Mouse (Mus musculus) liver, adult 2 months (tissue): Measurements from ENCODE around the gene Cdh4.

Experiments used
- CTCF ChIP-seq: fragments of 200-500 bp; IDR thresholded peaks from 2 replicates; pipeline ENCODE4 v1.5.1; 2011; ENCODE audit warnings: low read depth, low read length, control low read depth
- POLR2A ChIP-seq: fragments of 200-500 bp; IDR thresholded peaks from 2 replicates; pipeline ENCODE4 v1.6.1; 2011; ENCODE audit warnings: low read length, control low read depth; ENCODE audit not compliant: insufficient read depth; ENCODE audit errors: extremely low read depth

- no peak for TF ChIP-seq POLR2A
- TF ChIP-seq CTCF: no peak
These were observed 300.2 kb downstream of the Cdh4 start for GRCm38 (mm10) chr2:179742419-179742818.
